Mouse (Mus musculus): ENCODE results near the gene Ffar4. TPM values are rescaled to one million over a fixed set of nuclear protein-coding genes. Genes with fewer than 3 reads are reported as not detected.

Gene Ffar4
- total RNA-seq, 2 experiments from 2014 or later = 0.81 to 0.96 TPM

GRCm38 (mm10) chr19:38091512-38091985 lies 5.3 kb upstream of the Ffar4 start:
- peak; percentile 84 for ATAC-seq (ENCODE audit: poor library complexity, severe bottlenecking)

DNA sequence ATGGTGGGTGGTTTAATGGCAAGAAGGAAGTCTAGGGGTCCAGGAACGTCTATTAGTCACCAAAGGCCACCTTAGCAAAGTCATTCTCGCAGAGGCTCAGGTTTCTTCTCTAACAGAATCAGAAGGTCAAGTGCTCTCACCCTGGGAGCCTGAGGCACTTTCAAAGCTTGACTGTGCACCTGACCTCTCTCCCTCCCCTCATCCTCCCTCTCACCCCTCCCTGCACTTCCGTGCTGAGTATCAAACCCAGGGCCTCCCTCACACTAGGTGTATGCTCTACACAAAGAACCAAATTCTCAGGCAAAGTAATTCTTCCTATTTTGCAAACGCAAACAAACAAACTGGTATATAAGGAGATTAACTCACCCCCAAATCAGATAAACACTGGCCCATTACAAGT lies 640 bp upstream of the Ffar4 start:
- no peak for ATAC-seq (ENCODE audit: poor library complexity, severe bottlenecking)

DNA sequence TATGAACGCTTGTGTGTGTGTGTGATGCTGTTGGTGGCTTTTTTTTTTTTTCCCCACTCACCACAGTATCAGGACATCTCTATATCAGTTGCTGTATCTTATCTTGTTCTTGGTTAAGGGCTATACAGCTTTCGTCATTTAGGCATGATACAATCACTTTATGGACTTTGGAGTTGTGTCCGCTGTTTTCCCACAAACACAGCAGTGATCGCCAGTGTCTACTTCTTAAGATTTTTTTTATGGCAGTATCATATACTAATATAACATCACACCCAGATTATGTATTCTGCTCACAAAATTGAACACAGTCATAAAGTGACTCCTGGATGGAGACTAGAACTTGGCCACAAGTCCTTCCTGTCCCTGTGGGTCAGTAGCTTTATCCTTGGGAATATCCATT lies 11.0 kb downstream of the Ffar4 start:
- ATAC-seq (ENCODE audit: poor library complexity, severe bottlenecking) = no peak

- no peak for ATAC-seq (ENCODE audit: poor library complexity, severe bottlenecking)
Measured at GRCm38 (mm10) chr19:38109506-38110242, 12.8 kb downstream of the Ffar4 start.

DNA sequence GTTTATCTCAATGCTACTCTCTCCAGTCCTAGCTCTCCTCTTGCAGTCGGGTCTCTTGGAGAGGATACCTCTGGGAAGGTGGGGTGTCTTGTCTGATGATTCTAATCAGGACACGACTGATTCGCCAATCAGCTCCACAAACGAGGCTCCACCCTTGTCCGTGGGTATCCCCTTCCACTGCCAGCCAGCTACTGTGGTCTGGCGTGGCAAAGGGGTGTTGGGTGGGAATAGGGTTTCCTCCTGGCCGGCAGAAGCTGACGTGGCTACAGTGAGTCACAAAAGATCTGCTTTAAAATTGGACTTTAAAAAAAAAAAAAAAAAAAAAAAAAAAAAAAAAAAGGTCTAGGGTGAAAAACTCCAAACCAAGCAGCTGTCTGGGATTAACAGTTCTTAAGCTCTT lies 14.2 kb downstream of the Ffar4 start:
- ATAC-seq (ENCODE audit: poor library complexity, severe bottlenecking) = no peak

DNA sequence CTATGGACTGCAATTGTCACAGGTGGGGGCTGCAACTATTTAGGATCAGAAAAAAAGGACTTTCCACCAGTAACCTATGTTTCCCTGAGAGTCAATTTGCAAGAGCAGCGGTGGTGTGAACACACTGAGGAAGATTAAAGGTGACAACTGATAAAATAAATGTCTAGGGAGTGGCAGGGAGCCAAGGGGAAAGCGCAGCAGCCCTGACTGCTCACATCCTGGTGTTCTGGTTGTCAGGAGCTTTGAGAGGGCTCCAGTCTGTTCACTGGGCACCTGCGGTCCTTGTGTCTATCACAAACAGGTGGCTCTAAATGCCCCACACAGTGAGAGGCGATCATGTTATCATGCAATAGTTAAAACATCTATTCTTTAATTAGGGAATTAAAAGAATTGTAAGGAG lies 15.7 kb downstream of the Ffar4 start:
- no peak for ATAC-seq (ENCODE audit: poor library complexity, severe bottlenecking)

DNA sequence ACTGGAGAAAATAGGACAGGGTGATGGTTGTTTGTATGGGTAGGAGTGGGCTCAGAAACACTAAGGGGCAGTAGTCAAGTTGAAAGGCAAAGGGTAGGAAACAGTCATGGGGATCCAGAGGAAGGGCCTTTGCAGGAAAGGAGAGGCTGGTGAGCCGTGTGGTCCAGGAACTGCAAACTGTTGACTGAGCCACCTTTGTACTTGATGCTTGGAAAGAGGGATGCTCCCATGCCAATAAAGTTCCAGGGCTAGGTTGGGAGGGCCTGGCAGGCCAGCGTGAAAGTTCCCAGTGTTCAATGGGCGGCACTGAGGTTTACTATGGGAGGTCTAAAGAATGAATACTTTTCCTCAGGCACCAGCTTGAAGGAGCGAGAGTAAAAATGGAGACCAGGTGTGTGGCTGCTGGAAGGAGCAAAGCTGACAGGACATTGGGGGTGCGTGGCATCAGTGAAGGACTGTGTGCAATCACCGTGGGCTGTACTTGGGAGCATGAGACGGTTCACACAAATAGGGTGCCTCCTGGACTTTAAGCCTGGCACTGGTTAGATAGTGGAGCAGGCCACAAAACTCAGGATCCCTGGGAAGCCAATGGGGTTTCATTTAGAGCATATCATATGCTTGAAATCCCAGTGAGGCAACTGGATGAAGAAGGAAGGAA lies 18.1 kb downstream of the Ffar4 start:
- no peak for ATAC-seq (ENCODE audit: poor library complexity, severe bottlenecking)

DNA sequence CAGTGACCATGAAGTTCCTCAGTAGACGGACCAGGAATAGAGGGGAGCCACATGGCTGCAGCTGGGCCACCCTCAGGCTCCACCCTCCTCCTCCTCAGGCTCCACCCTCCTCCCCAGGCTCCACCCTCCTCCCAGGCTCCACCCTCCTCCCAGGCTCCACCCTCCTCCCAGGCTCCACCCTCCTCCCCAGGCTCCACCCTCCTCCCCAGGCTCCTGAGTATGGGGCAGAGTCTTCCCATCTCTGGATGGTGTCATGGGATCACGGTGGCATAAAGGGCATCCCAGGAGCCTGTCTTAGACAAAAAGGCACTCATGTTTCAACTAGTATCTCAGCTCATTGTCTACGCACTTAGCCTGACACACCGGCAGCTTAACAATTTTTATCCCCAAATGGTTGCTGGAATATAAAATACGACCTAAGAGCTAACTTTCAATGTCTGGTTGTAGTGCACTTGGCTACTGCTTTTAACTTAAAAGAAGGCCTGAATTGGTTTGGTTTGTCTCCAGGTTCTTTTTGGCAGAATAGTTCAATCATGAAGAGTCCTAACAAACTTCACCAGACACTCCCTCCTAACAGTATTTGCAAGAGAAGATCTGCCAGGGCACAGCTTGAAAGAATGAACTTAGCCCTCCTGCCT lies 23.4 kb downstream of the Ffar4 start:
- ATAC-seq (ENCODE audit: poor library complexity, severe bottlenecking) = no peak

- no peak for ATAC-seq (ENCODE audit: poor library complexity, severe bottlenecking)
Measured at GRCm38 (mm10) chr19:38123921-38124320, 27.1 kb downstream of the Ffar4 start.

GRCm38 (mm10) chr19:38124401-38125218 lies 27.7 kb downstream of the Ffar4 start:
- no peak for ATAC-seq (ENCODE audit: poor library complexity, severe bottlenecking)

DNA sequence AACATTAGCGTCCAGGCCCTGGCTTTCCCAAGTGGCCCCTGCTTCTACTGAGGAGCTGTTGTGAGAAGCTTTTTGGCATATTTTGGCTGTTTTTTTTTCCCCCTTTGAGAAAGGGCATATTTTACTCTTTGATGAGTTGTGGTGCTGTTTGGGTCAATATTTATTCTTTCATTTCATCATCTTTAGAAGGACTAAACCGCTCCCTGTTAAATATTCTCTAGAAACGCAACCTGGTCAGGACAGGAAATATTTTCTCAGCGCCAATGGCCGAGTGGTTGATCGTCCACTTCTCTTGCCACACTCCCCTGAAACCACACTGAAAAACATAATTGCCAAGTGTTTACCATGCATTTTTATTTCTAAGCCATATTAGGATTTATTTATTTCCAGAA lies 28.3 kb downstream of the Ffar4 start, which contains the start of gene Rbp4:
Gene Rbp4, minus strand, starts transcription at position 63 of the 392 bp plus-strand sequence.
- no peak for ATAC-seq (ENCODE audit: poor library complexity, severe bottlenecking)

GRCm38 (mm10) chr19:38126656-38127055 lies 29.8 kb downstream of the Ffar4 start:
- ATAC-seq (ENCODE audit: poor library complexity, severe bottlenecking) = no peak

GRCm38 (mm10) chr19:38132481-38132880 lies 35.6 kb downstream of the Ffar4 start, which contains the start of gene Pde6c:
Pde6c (plus strand) TSS chr19:38132781.
- ATAC-seq (ENCODE audit: poor library complexity, severe bottlenecking) = no peak

DNA sequence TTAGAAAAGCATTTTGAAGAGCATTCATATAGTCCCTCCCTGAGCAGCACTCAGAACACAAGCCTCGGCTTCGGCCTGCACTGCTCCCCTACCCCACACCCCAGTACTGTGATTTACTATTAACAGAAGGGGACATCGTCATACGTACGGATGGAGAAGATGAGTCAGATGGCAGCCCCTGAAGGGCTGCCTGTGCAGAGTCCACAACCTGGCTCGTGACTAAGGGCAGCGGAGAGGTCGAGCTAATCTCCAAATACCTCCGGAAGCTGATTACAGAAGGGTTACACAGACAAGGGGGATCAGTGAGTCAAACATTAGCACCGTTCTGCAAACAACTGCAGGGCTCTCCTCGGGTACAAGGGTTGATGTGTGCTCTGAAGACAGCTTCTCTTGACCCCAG lies 37.1 kb downstream of the Ffar4 start:
- ATAC-seq (ENCODE audit: poor library complexity, severe bottlenecking) = no peak

DNA sequence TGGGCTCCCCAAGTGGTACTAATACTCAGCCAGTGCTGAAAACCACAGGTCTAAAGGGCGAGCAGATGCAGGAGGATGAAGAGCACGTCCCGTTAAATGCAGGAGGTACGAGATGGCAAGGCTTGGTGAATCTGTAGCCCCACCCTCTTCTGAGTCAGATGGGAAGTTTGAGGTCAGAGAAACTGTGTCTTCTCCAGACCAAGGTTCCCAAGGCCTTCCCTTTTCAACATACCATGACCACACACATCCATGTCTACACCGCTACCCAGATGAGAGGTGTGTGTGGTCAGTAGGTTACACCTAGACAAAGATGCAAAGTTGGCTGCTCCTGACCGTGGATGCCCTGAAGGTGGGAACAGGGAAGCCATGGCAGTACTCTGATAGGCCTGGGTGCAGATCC lies 37.9 kb downstream of the Ffar4 start:
- peak; percentile 30 for ATAC-seq (ENCODE audit: poor library complexity, severe bottlenecking)

DNA sequence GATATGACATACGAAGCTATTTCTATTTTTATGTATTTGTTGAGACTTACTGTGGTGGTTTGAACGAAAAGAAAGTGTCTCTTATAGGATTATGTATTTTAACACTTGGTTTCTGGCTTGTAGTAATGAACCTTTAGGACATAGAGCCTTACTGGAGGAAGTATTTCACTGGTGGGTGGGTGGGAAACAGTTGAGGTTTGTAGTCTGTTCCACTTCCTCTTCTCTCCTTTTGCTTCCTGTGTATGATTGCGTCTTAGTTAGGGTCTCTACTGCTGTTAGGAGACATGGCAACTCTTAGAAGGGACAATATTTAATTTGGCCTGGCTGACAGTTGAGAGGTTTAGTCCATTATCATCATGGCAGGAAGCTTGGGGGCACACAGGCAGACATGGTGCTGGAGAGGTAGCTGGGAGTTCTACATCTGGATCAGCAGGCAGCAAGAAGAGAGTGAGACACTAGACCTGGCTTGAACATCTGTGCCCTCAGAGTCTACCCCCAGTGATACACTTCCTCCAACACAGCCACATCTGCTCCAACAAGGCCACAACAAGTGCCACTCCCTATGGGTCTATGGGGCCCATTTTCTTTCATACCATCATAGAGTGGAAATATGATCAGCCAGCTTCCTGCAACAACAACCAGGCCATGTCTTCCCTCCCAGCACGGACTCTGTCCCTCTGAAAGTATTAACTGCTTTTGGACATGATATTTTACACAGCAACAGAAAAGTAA lies 46.8 kb downstream of the Ffar4 start:
- peak; percentile 75 for ATAC-seq (ENCODE audit: poor library complexity, severe bottlenecking)

GRCm38 (mm10) chr19:38156243-38156642 lies 59.4 kb downstream of the Ffar4 start:
- no peak for ATAC-seq (ENCODE audit: poor library complexity, severe bottlenecking)

- no peak for ATAC-seq (ENCODE audit: poor library complexity, severe bottlenecking)
Measured at GRCm38 (mm10) chr19:38161648-38162354, 64.9 kb downstream of the Ffar4 start.
